ENCODE assay signal across 13 mouse cellular contexts in the genomic region with DNA sequence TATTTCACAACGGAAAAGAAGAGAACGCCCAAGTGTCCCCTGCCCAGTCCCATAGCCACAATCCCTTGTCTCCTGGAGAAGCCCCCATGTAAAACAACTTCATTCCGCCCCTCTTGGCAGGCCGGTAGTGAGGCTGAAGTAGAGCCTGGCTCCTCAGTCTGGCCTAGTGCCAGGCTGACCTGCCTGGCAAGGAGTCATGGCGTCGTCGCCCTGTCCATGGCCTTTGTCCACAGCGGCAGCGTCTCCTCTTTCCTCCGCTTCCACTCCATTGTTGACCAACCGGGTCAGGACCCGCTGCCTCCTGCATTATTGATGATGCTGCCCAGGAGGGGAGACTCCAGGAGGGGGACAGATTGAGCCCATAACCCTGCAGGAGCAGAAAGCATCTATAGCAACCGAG. TPM values are rescaled to one million over a fixed set of nuclear protein-coding genes. Genes with fewer than 3 reads are reported as not detected.
A peak's percentile ranks its signal among the peaks of the same experiment; 100 is the strongest.
DNase-seq lines count a peak whose midpoint lies in the region; ATAC-seq lines count a peak whose summit lies in the region.
"Had no signal": no experiment of that assay in that cellular context is flagged by ENCODE, and none has a peak within 500 bp of the region (broad histone marks: within the 10 kb centered on the region; RNA-seq: fewer than 3 reads in every experiment).

No protein-coding gene starts in this region.

- no peaks in the 10 kb centered on the region for H3K36me3 ChIP-seq in hindbrain, embryonic 11.5 days (ENCODE audit: control insufficient read depth, insufficient read depth, low read length)
- H3K36me3 ChIP-seq in hindbrain, embryonic 16.5 days (ENCODE audit: control insufficient read depth, insufficient read depth, low read length): no peaks in the 10 kb centered on the region
- H3K36me3 ChIP-seq in midbrain, embryonic 12.5 days: no peaks in the 10 kb centered on the region
- no peaks in the 10 kb centered on the region; the same call in 1 of the 2 replicates for H3K36me3 ChIP-seq in midbrain, embryonic 11.5 days (ENCODE audit: control insufficient read depth, insufficient read depth, low read length)
- no peaks in the 10 kb centered on the region for H3K36me3 ChIP-seq in limb, embryonic 13.5 days
- H3K36me3 ChIP-seq: hindbrain, embryonic 15.5 days had no signal

- ATAC-seq in hindbrain, embryonic 11.5 days (ENCODE audit: low FRiP score): no peak
- no peak for ATAC-seq in hindbrain, embryonic 16.5 days
- ATAC-seq in midbrain, embryonic 12.5 days (ENCODE audit: low FRiP score, low read depth): no peak
- ATAC-seq in midbrain, embryonic 11.5 days (ENCODE audit: low FRiP score): no peak
- no peak for ATAC-seq in limb, embryonic 13.5 days (ENCODE audit: low FRiP score, low read depth)

- no peaks in the 10 kb centered on the region for H3K9me3 ChIP-seq in hindbrain, embryonic 11.5 days (ENCODE audit: control insufficient read depth, low read length)
- H3K9me3 ChIP-seq in hindbrain, embryonic 16.5 days (ENCODE audit: control insufficient read depth, low read length): no peaks in the 10 kb centered on the region
- no peaks in the 10 kb centered on the region for H3K9me3 ChIP-seq in midbrain, embryonic 12.5 days
- no peaks in the 10 kb centered on the region for H3K9me3 ChIP-seq in midbrain, embryonic 11.5 days (ENCODE audit: control insufficient read depth, low read length)
- no peaks in the 10 kb centered on the region for H3K9me3 ChIP-seq in limb, embryonic 13.5 days
- H3K9me3 ChIP-seq: hindbrain, embryonic 15.5 days had no signal

- WGBS in hindbrain, embryonic 11.5 days: 36% methylated on average over 13 of the region's 13 CpGs
- 28% methylated on average over 13 of the region's 13 CpGs for WGBS in hindbrain, embryonic 16.5 days
- 55% methylated on average over 13 of the region's 13 CpGs for WGBS in midbrain, embryonic 12.5 days
- 49% methylated on average over 13 of the region's 13 CpGs for WGBS in midbrain, embryonic 11.5 days
- 67% methylated on average over 13 of the region's 13 CpGs for WGBS in limb, embryonic 13.5 days

- DNase-seq in adrenal gland, postnatal 14 days: peak; percentile 34
- no peak for DNase-seq in adrenal gland, adult 2 months
- DNase-seq in hindbrain, embryonic 11.5 days (ENCODE audit: low spot score): no peak
- no peak for DNase-seq in midbrain, embryonic 11.5 days (ENCODE audit: low spot score, missing footprints)
- DNase-seq in layer of hippocampus, adult 9-11 months: no peak
- DNase-seq: adrenal gland, postnatal 36 days; gastrocnemius, postnatal 36 days; right cerebral cortex, adult 18-20 months had no signal

- H3K4me1 ChIP-seq in hindbrain, embryonic 11.5 days (replicated peaks; ENCODE audit: control insufficient read depth, insufficient read depth, low read length): peaks cover 10% of the 10 kb centered on the region; the same call in 1 of the 2 replicates
- H3K4me1 ChIP-seq in hindbrain, embryonic 16.5 days (ENCODE audit: control insufficient read depth, insufficient read depth, low read depth, low read length): peaks cover 7% of the 10 kb centered on the region
- H3K4me1 ChIP-seq in midbrain, embryonic 12.5 days: peaks cover 8% of the 10 kb centered on the region
- 0 out of 2 replicates have a peak, but pooled peaks cover 4% of the 10 kb centered on the region for H3K4me1 ChIP-seq in midbrain, embryonic 11.5 days (ENCODE audit: control insufficient read depth, insufficient read depth, low read length)
- peaks cover 10% of the 10 kb centered on the region; the same call in 1 of the 2 replicates for H3K4me1 ChIP-seq in limb, embryonic 13.5 days

- no peak overlapping the region for H3K4me3 ChIP-seq in hindbrain, embryonic 11.5 days (ENCODE audit: low read depth, low read length)
- H3K4me3 ChIP-seq in hindbrain, embryonic 16.5 days (ENCODE audit: low read length): no peak overlapping the region
- H3K4me3 ChIP-seq in midbrain, embryonic 12.5 days: no peak overlapping the region
- H3K4me3 ChIP-seq in midbrain, embryonic 11.5 days (ENCODE audit: low read depth, low read length): no peak overlapping the region
- 0 out of 2 replicates have a peak overlapping the region, but pooled peaks have one; percentile 47 for H3K4me3 ChIP-seq in limb, embryonic 13.5 days

- peaks cover 38% of the 10 kb centered on the region for H3K27me3 ChIP-seq in hindbrain, embryonic 11.5 days (ENCODE audit: control insufficient read depth, insufficient read depth, low read length)
- peaks cover 42% of the 10 kb centered on the region for H3K27me3 ChIP-seq in hindbrain, embryonic 16.5 days (replicated peaks; ENCODE audit: control insufficient read depth, insufficient read depth, low read length)
- H3K27me3 ChIP-seq in midbrain, embryonic 12.5 days: peaks cover 73% of the 10 kb centered on the region
- peaks cover 36% of the 10 kb centered on the region for H3K27me3 ChIP-seq in midbrain, embryonic 11.5 days (ENCODE audit: control insufficient read depth, insufficient read depth, low read length)
- H3K27me3 ChIP-seq in limb, embryonic 13.5 days: peaks cover 71% of the 10 kb centered on the region

- 0 out of 2 replicates have a peak overlapping the region, but pooled peaks have one; percentile 11 for H3K9ac ChIP-seq in hindbrain, embryonic 11.5 days (ENCODE audit: low read depth, low read length)
- H3K9ac ChIP-seq in hindbrain, embryonic 16.5 days (ENCODE audit: low read depth, low read length): no peak overlapping the region
- H3K9ac ChIP-seq in midbrain, embryonic 12.5 days (replicated peaks): 0 out of 2 replicates have a peak overlapping the region, but pooled peaks have one; percentile 2
- H3K9ac ChIP-seq in midbrain, embryonic 11.5 days (ENCODE audit: low read length): no peak overlapping the region; the same call in none of the 2 replicates
- no peak overlapping the region for H3K9ac ChIP-seq in limb, embryonic 13.5 days
- H3K9ac ChIP-seq: hindbrain, embryonic 15.5 days had no signal

- no peak overlapping the region for H3K4me2 ChIP-seq in hindbrain, embryonic 11.5 days (replicated peaks; ENCODE audit: low read depth, low read length)
- H3K4me2 ChIP-seq in hindbrain, embryonic 16.5 days (ENCODE audit: low read length): no peak overlapping the region
- H3K4me2 ChIP-seq in midbrain, embryonic 12.5 days (replicated peaks): no peak overlapping the region
- H3K4me2 ChIP-seq in midbrain, embryonic 11.5 days: no peak overlapping the region
- H3K4me2 ChIP-seq in limb, embryonic 13.5 days (replicated peaks): peak overlapping the region; percentile 68; the same call in 1 of the 2 replicates
- H3K4me2 ChIP-seq: hindbrain, embryonic 15.5 days had no signal

- H3K27ac ChIP-seq in hindbrain, embryonic 11.5 days (ENCODE audit: low read depth, low read length): no peak overlapping the region
- H3K27ac ChIP-seq in hindbrain, embryonic 16.5 days (ENCODE audit: low read depth, low read length): no peak overlapping the region
- H3K27ac ChIP-seq in midbrain, embryonic 12.5 days (replicated peaks): no peak overlapping the region
- H3K27ac ChIP-seq in midbrain, embryonic 11.5 days (ENCODE audit: low read depth, low read length): no peak overlapping the region
- H3K27ac ChIP-seq in limb, embryonic 13.5 days: no peak overlapping the region
- H3K27ac ChIP-seq: hindbrain, embryonic 15.5 days had no signal

RNA-seq across cellular contexts. Expression of gene Myo15b, which starts 0.3 kb away (rescaled TPM):
- total RNA-seq in adrenal gland, postnatal 14 days (2021): 0.26 TPM in 1 of 2 replicates, not detected in the other
- under 1 TPM in 1 of 2 experiments, not detected in 1; 0.35 TPM for total RNA-seq in adrenal gland, adult 2 months (2021)
- polyA plus RNA-seq in adrenal gland, adult 2 months (2012; rRNA removed): 0.13 and 0.47 TPM in 2 replicates
- polyA plus RNA-seq in hindbrain, embryonic 11.5 days (2014; fragmentation: Nextera tagmentation; extraction: Ambion mirVana): 0.09 TPM in 1 of 2 replicates, not detected in the other
- polyA plus RNA-seq in hindbrain, embryonic 16.5 days (2015; fragmentation: Nextera tagmentation; extraction: Ambion mirVana): 0.16 and 0.31 TPM in 2 replicates
- polyA plus RNA-seq in midbrain, embryonic 12.5 days (2016; fragmentation: Nextera tagmentation; extraction: Ambion mirVana): 0.13 and 0.37 TPM in 2 replicates
- polyA plus RNA-seq in midbrain, embryonic 11.5 days (2014; fragmentation: Nextera tagmentation; extraction: Ambion mirVana): not detected in 2 replicates
- 0.15 and 0.24 TPM in 2 replicates for polyA plus RNA-seq in limb, embryonic 13.5 days (2015; fragmentation: Nextera tagmentation; extraction: Ambion mirVana)
- total RNA-seq: gastrocnemius, postnatal 36 days had no signal

RNA-seq across cellular contexts. Expression of gene Llgl2, which starts 34.1 kb away (rescaled TPM):
- 11.4 and 11.8 TPM in 2 replicates for total RNA-seq in adrenal gland, postnatal 14 days (2021)
- 10 to 100 TPM in 1 of 2 experiments, 1 to 10 TPM in 1; 7.6 to 13.1 TPM for total RNA-seq in adrenal gland, adult 2 months (2021)
- polyA plus RNA-seq in adrenal gland, adult 2 months (2012; rRNA removed): 24.4 and 29.5 TPM in 2 replicates
- polyA plus RNA-seq in hindbrain, embryonic 11.5 days (2014; fragmentation: Nextera tagmentation; extraction: Ambion mirVana): 3.8 and 5.4 TPM in 2 replicates
- polyA plus RNA-seq in hindbrain, embryonic 16.5 days (2015; fragmentation: Nextera tagmentation; extraction: Ambion mirVana): 1.3 and 2.1 TPM in 2 replicates
- 3.7 and 4.4 TPM in 2 replicates for polyA plus RNA-seq in midbrain, embryonic 12.5 days (2016; fragmentation: Nextera tagmentation; extraction: Ambion mirVana)
- polyA plus RNA-seq in midbrain, embryonic 11.5 days (2014; fragmentation: Nextera tagmentation; extraction: Ambion mirVana): 2.4 and 2.5 TPM in 2 replicates
- polyA plus RNA-seq in limb, embryonic 13.5 days (2015; fragmentation: Nextera tagmentation; extraction: Ambion mirVana): 4.8 and 6.0 TPM in 2 replicates

RNA-seq across cellular contexts. Expression of gene Smim5, which starts 41.8 kb away (rescaled TPM):
- total RNA-seq in adrenal gland, postnatal 14 days (2021): 0.82 and 1.3 TPM in 2 replicates
- 1 to 10 TPM in 1 of 2 experiments, under 1 TPM in 1; 0.58 to 1.3 TPM for total RNA-seq in adrenal gland, adult 2 months (2021)
- polyA plus RNA-seq in adrenal gland, adult 2 months (2012; rRNA removed): 0.86 and 0.99 TPM in 2 replicates
- 3.4 and 3.8 TPM in 2 replicates for polyA plus RNA-seq in hindbrain, embryonic 11.5 days (2014; fragmentation: Nextera tagmentation; extraction: Ambion mirVana)
- polyA plus RNA-seq in hindbrain, embryonic 16.5 days (2015; fragmentation: Nextera tagmentation; extraction: Ambion mirVana): 2.5 and 3.9 TPM in 2 replicates
- polyA plus RNA-seq in midbrain, embryonic 12.5 days (2016; fragmentation: Nextera tagmentation; extraction: Ambion mirVana): 0.88 and 0.98 TPM in 2 replicates
- 0.27 and 0.59 TPM in 2 replicates for polyA plus RNA-seq in midbrain, embryonic 11.5 days (2014; fragmentation: Nextera tagmentation; extraction: Ambion mirVana)
- polyA plus RNA-seq in limb, embryonic 13.5 days (2015; fragmentation: Nextera tagmentation; extraction: Ambion mirVana): 6.7 and 8.6 TPM in 2 replicates
- total RNA-seq: left cerebral cortex, postnatal 36 days had no signal

RNA-seq across cellular contexts. Expression of gene Tsen54, which starts 43.4 kb away (rescaled TPM):
- total RNA-seq in adrenal gland, postnatal 14 days (2021): 16.3 and 20.3 TPM in 2 replicates
- 10 to 100 TPM; 15.8 to 20.7 TPM for total RNA-seq in adrenal gland, adult 2 months (2021)
- 43.9 and 61.6 TPM in 2 replicates for polyA plus RNA-seq in adrenal gland, adult 2 months (2012; rRNA removed)
- 17.9 and 21.3 TPM in 2 replicates for polyA plus RNA-seq in hindbrain, embryonic 11.5 days (2014; fragmentation: Nextera tagmentation; extraction: Ambion mirVana)
- 18.7 and 23.3 TPM in 2 replicates for polyA plus RNA-seq in hindbrain, embryonic 16.5 days (2015; fragmentation: Nextera tagmentation; extraction: Ambion mirVana)
- 27.9 and 30.9 TPM in 2 replicates for polyA plus RNA-seq in midbrain, embryonic 12.5 days (2016; fragmentation: Nextera tagmentation; extraction: Ambion mirVana)
- 20.8 and 21.7 TPM in 2 replicates for polyA plus RNA-seq in midbrain, embryonic 11.5 days (2014; fragmentation: Nextera tagmentation; extraction: Ambion mirVana)
- 32.9 and 33.8 TPM in 2 replicates for polyA plus RNA-seq in limb, embryonic 13.5 days (2015; fragmentation: Nextera tagmentation; extraction: Ambion mirVana)

RNA-seq across cellular contexts. Expression of gene Caskin2, which starts 44.5 kb away (rescaled TPM):
- 53.7 and 57.5 TPM in 2 replicates for total RNA-seq in adrenal gland, postnatal 14 days (2021)
- 10 to 100 TPM; 53.7 to 64.2 TPM for total RNA-seq in adrenal gland, adult 2 months (2021)
- 110 and 114 TPM in 2 replicates for polyA plus RNA-seq in adrenal gland, adult 2 months (2012; rRNA removed)
- polyA plus RNA-seq in hindbrain, embryonic 11.5 days (2014; fragmentation: Nextera tagmentation; extraction: Ambion mirVana): 12.2 and 12.9 TPM in 2 replicates
- polyA plus RNA-seq in hindbrain, embryonic 16.5 days (2015; fragmentation: Nextera tagmentation; extraction: Ambion mirVana): 9.0 and 12.6 TPM in 2 replicates
- polyA plus RNA-seq in midbrain, embryonic 12.5 days (2016; fragmentation: Nextera tagmentation; extraction: Ambion mirVana): 15.5 and 17.0 TPM in 2 replicates
- 10.4 and 11.7 TPM in 2 replicates for polyA plus RNA-seq in midbrain, embryonic 11.5 days (2014; fragmentation: Nextera tagmentation; extraction: Ambion mirVana)
- 15.5 and 19.4 TPM in 2 replicates for polyA plus RNA-seq in limb, embryonic 13.5 days (2015; fragmentation: Nextera tagmentation; extraction: Ambion mirVana)

Comparison
In these comparisons a context has a peak if more than half of its experiments do, and no peak if none do; other contexts are left out.
1. H3K9ac ChIP-seq: peak in hindbrain, embryonic 11.5 days (single experiment) and midbrain, embryonic 12.5 days (single experiment); none in hindbrain, embryonic 16.5 days (single experiment), midbrain, embryonic 11.5 days (single experiment) and limb, embryonic 13.5 days (single experiment).